Mouse (Mus musculus) lung, embryonic 16.5 days (tissue): ENCODE results near the gene Spsb4. TPM values are rescaled to one million over a fixed set of nuclear protein-coding genes. Genes with fewer than 3 reads are reported as not detected.

Experiments
- ATAC-seq: fragments of 200-750 bp; cut with Nextera tagmentation; 2 replicates; pipeline ENCODE4 v1.8.0; 2017; ENCODE audit warnings: low read depth, mild to moderate bottlenecking, moderate library complexity
- H3K27ac ChIP-seq: fragments of 300-500 bp; sonication (generic); 2 replicates; pipeline ENCODE4 v1.5.1; 2014; ENCODE audit warnings: mild to moderate bottlenecking, control low read depth, low read length
- H3K27me3 ChIP-seq: fragments of 300-500 bp; sonication (generic); 2 replicates; pipeline ENCODE4 v1.6.1; 2014; ENCODE audit warnings: low read depth, low read length, mixed read lengths; ENCODE audit not compliant: control insufficient read depth, insufficient read depth
- H3K36me3 ChIP-seq: fragments of 300-500 bp; sonication (generic); 2 replicates; pipeline ENCODE4 v1.6.1; 2014; ENCODE audit warnings: low read length; ENCODE audit not compliant: control insufficient read depth, insufficient read depth
- H3K4me1 ChIP-seq: fragments of 300-500 bp; sonication (generic); replicated peaks from 2 replicates; pipeline ENCODE4 v1.6.1; 2014; ENCODE audit warnings: low read length, mixed read lengths; ENCODE audit not compliant: control insufficient read depth, insufficient read depth
- H3K4me2 ChIP-seq: fragments of 300-500 bp; sonication (generic); 2 replicates; pipeline ENCODE4 v1.6.1; 2014; ENCODE audit warnings: low read depth, low read length, control low read depth
- H3K4me3 ChIP-seq: fragments of 300-500 bp; sonication (generic); 2 replicates; pipeline ENCODE4 v1.5.1; 2014; ENCODE audit warnings: mild to moderate bottlenecking, low read length, control low read depth
- H3K9ac ChIP-seq: fragments of 300-500 bp; sonication (generic); 2 replicates; pipeline ENCODE4 v1.6.1; 2014; ENCODE audit warnings: low read length, control low read depth
- H3K9me3 ChIP-seq: fragments of 300-500 bp; sonication (generic); 2 replicates; pipeline ENCODE4 v1.6.1; 2016; ENCODE audit warnings: low read length; ENCODE audit not compliant: control insufficient read depth
- WGBS: fragments of 180-500 bp; shearing (Covaris S2); extraction: QIAGEN DNeasy Blood & Tissue Kit; methylation state at CpG from one replicate; pipeline ENCODE4 v1.1.7; 2014; 5-methylcytosine and 5-hydroxymethylcytosine counted together
- polyA plus RNA-seq: library from polyadenylated mRNA; unstranded; fragments of >200 nt; fragmentation: Nextera tagmentation; extraction: Ambion mirVana; gene quantifications from 2 replicates; pipeline ENCODE4 v1.2.1, GENCODE M21; 2015

The Spsb4 gene
- polyA plus RNA-seq, 1 experiment from 2014 or later = 8.8 TPM

- H3K27ac ChIP-seq = 0 out of 2 replicates have a peak overlapping the region, but pooled peaks have one; percentile 15
- WGBS = 30% methylated on average over 13 of the region's 13 CpGs
- no peaks in the 10 kb centered on the region for H3K9me3 ChIP-seq
- H3K4me3 ChIP-seq = no peak overlapping the region
- H3K4me2 ChIP-seq = peak overlapping the region; percentile 9; the same call in 1 of the 2 replicates
- H3K36me3 ChIP-seq = no peaks in the 10 kb centered on the region
- no peaks in the 10 kb centered on the region for H3K27me3 ChIP-seq
- H3K9ac ChIP-seq = 0 out of 2 replicates have a peak overlapping the region, but pooled peaks have one; percentile 3
- H3K4me1 ChIP-seq = peaks cover 29% of the 10 kb centered on the region
- no peak; the same call in 1 of the 2 replicates for ATAC-seq
Measured at GRCm38 (mm10) chr9:96979417-96980030, 39.1 kb downstream of the Spsb4 start.

DNA sequence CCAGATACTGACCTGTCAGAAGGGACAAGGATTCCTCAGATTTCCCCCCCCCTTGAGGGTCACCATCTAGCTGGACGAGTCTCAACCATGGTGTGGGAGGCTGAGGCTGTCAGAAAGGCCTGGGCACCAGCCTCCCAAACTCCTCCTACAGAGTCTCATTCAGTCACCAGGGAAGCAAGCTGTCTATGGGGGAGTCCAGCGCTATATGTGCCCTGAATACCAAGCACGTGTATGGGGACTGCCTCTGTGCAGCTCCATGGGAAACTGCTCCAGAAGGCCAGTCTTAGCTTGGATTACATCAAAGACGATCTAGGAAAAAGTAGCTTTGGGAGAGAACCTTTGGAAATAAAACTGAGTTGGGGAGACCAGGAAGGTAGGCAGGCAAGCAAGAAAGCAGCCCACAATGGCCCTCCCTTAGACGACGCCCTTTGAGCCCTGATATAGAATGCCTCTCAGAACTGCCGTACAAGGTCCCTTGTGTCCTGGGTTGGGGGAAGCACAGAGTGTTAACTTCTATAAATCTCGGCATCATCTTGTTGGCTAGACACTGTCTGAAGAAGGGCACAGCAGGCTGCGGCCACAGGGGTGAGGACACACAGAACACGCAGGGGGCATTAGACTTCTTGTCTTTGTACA lies 40.4 kb downstream of the Spsb4 start:
- ATAC-seq = no peak
- H3K36me3 ChIP-seq = no peaks in the 10 kb centered on the region
- no peaks in the 10 kb centered on the region for H3K27me3 ChIP-seq
- WGBS = 80% methylated on average over 10 of the region's 10 CpGs
- no peak overlapping the region for H3K4me3 ChIP-seq
- H3K4me1 ChIP-seq = peaks cover 29% of the 10 kb centered on the region
- no peak overlapping the region for H3K4me2 ChIP-seq
- no peak overlapping the region for H3K9ac ChIP-seq
- H3K9me3 ChIP-seq = no peaks in the 10 kb centered on the region
- H3K27ac ChIP-seq = no peak overlapping the region

DNA sequence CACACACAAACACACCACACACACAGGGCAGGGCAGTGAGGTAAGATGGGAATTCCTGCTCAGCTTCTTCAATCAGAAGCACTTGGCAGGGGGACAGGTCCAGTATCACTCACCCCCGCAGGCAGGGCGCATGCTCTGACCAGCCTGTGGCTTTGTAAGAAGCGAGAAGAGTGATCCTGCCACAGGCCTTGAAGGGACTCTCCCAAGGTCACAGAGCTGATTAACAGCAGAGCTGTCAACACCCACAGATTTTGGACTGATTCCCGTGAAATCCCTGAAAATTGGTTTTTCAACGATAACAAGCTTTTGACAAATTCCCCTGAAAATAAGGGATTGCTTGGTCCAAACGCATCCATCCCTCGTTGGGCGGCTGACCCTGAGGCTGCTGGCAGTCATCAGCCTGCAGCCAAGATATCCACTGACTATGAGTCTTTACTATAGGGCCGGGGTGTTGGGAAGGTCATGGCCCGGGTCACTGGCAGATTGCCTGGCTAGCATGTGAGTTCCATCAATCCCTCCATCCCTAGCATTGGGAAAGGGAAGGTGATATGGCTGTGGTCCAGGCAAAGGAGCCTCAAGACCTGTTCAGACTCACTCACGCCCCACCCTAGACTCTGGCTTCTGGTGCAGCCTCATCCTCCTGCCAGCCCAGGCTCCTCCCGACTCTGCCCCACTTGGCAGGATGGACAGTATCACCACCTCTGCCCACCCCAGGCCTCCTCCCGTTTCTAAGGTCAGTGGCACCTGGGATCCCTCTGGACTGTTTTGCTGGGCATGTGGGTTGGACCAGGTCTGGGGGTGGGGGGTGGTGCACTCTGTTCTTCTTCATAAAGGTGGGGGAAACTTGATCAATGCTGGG lies 41.1 kb downstream of the Spsb4 start:
- no peak overlapping the region for H3K9ac ChIP-seq
- no peaks in the 10 kb centered on the region for H3K9me3 ChIP-seq
- peaks cover 22% of the 10 kb centered on the region for H3K4me1 ChIP-seq
- no peak for ATAC-seq
- H3K27ac ChIP-seq = no peak overlapping the region
- WGBS = 42% methylated on average over 13 of the region's 13 CpGs
- no peak overlapping the region for H3K4me3 ChIP-seq
- H3K36me3 ChIP-seq = no peaks in the 10 kb centered on the region
- no peak overlapping the region for H3K4me2 ChIP-seq
- H3K27me3 ChIP-seq = no peaks in the 10 kb centered on the region

GRCm38 (mm10) chr9:96973091-96973490 lies 45.6 kb downstream of the Spsb4 start:
- no peak overlapping the region for H3K4me2 ChIP-seq
- H3K4me3 ChIP-seq = no peak overlapping the region
- H3K27me3 ChIP-seq = no peaks in the 10 kb centered on the region
- H3K9ac ChIP-seq = no peak overlapping the region
- H3K4me1 ChIP-seq = peaks cover 2% of the 10 kb centered on the region; the same call in 1 of the 2 replicates
- ATAC-seq = no peak
- H3K9me3 ChIP-seq = no peaks in the 10 kb centered on the region
- H3K27ac ChIP-seq = no peak overlapping the region
- H3K36me3 ChIP-seq = no peaks in the 10 kb centered on the region
- WGBS = 83% methylated on average over 9 of the region's 9 CpGs

GRCm38 (mm10) chr9:96971625-96972404 lies 46.8 kb downstream of the Spsb4 start:
- 40% methylated on average over 9 of the region's 9 CpGs for WGBS
- ATAC-seq = peak; percentile 73
- H3K27ac ChIP-seq = no peak overlapping the region

DNA sequence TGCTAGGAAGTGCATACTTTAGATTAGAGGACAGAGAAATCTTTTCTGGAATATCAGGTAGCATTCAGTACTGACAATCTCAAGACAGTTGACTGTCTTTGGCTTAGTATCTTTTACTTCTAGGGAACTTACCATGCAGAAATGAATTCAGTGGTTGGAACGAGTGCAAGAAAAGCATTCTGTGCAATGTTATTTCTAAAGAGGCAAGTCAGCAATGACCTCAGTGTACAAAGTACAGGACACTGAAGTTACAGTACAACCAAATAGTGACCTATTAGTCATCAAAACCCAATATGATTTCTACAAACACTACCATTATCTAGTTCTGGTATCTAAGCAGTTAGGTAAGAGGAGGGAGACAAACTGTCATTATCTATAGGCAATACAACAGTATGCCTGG lies 51.1 kb downstream of the Spsb4 start:
- Histone ChIP-seq H3K27ac (no peak overlapping the region), H3K4me1 (peaks cover 18% of the 10 kb centered on the region), H3K4me2 (no peak overlapping the region), H3K4me3 (no peak overlapping the region), H3K36me3 (no peaks in the 10 kb centered on the region), H3K9me3 (no peaks in the 10 kb centered on the region), H3K9ac (no peak overlapping the region), H3K27me3 (no peaks in the 10 kb centered on the region)
- no peak for ATAC-seq
- WGBS = 82% methylated on average over 1 of the region's 1 CpGs

More at GRCm38 (mm10) chr9:96971625-96972404, 46.8 kb downstream of the Spsb4 start:
- H3K36me3 ChIP-seq = no peaks in the 10 kb centered on the region
- no peaks in the 10 kb centered on the region for H3K27me3 ChIP-seq
- H3K9ac ChIP-seq = no peak overlapping the region
- H3K4me1 ChIP-seq = peaks cover 2% of the 10 kb centered on the region; the same call in 1 of the 2 replicates
- no peaks in the 10 kb centered on the region for H3K9me3 ChIP-seq
- H3K4me2 ChIP-seq = no peak overlapping the region
- H3K4me3 ChIP-seq = no peak overlapping the region

- no peak overlapping the region for H3K27ac ChIP-seq
- no peak for ATAC-seq
- H3K9ac ChIP-seq = no peak overlapping the region
- no peaks in the 10 kb centered on the region for H3K27me3 ChIP-seq
- 87% methylated on average over 7 of the region's 7 CpGs for WGBS
- no peak overlapping the region for H3K4me2 ChIP-seq
- H3K4me1 ChIP-seq = peaks cover 24% of the 10 kb centered on the region
- no peak overlapping the region for H3K4me3 ChIP-seq
- H3K9me3 ChIP-seq = no peaks in the 10 kb centered on the region
- no peaks in the 10 kb centered on the region for H3K36me3 ChIP-seq
Measured at GRCm38 (mm10) chr9:96966465-96966864, 52.2 kb downstream of the Spsb4 start.

DNA sequence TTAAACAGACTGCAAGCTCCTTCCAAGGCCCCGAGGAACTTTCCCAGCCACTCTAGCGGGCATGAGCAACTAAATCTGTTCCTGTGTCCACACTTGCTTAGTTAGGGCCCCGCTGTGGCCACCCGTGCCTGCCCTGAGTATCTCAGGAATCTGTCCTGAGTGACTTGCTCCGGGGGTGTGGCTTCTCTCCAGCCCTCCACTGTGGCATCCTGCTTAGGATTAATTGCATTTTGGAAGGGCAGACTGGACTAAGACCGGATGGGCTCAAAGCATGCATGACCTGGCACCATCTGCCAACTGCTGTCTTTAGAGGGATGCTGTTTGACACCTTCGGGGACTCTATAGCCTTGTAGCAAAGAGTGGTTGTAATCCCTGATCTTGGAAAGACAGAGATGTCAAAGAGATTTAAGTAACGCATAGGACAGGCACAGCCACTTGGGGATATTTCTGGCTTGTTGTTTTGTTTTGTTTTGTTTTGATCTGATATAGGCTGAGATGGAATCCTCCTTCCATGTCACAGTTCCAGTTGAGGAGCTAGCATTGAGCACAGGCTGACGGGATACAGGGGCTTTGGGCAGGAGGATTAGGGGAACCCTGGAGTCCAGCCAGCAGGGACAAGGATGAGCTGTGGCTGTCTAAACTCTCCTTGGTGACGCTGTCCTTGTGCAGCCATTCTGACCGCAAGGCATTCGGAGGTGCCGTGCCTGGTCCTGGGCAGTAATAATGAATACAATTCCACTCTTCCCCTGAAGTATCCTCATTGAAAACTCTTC lies 55.0 kb downstream of the Spsb4 start:
- Histone ChIP-seq H3K27me3 (no peaks in the 10 kb centered on the region), H3K9ac (no peak overlapping the region), H3K4me2 (no peak overlapping the region), H3K27ac (peak overlapping the region; percentile 25; the same call in 1 of the 2 replicates), H3K36me3 (no peaks in the 10 kb centered on the region), H3K9me3 (no peaks in the 10 kb centered on the region), H3K4me3 (no peak overlapping the region), H3K4me1 (peaks cover 26% of the 10 kb centered on the region)
- WGBS = 39% methylated on average over 13 of the region's 13 CpGs
- peak; percentile 50; the same call in 1 of the 2 replicates for ATAC-seq
